Mouse (Mus musculus) CD8-positive naive resting alpha-beta T cell, adult 2 months (primary cell): ENCODE data around the gene Samd4.

Source experiments
- DNase-seq, 2 experiments: peaks; one replicate each; pipeline ENCODE4 v3.0.0; 2022; ENCODE audit warnings: low read depth in 2 of 2, low spot score in 2 of 2

Samd4 gene

DNA sequence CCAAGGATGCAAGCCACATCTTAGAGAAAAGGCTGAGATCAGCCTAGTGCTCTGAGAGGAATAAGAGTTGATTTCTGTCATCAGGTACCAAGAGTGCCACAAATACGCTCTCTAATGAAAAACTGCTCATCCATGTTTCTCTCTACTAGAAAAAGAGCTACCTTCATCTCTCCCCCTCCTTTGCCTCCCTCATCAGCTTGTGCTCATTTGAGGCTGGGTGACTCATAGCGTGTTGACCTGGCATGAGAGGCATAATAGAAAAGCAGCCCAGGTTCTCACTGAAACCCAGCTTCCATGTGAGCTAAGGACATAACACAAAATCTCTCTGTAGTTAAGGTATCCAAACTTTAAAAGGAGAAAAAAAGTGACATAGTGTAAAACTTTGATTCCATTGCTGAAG lies 176.3 kb downstream of the Samd4 start:
- no peak for DNase-seq

DNA sequence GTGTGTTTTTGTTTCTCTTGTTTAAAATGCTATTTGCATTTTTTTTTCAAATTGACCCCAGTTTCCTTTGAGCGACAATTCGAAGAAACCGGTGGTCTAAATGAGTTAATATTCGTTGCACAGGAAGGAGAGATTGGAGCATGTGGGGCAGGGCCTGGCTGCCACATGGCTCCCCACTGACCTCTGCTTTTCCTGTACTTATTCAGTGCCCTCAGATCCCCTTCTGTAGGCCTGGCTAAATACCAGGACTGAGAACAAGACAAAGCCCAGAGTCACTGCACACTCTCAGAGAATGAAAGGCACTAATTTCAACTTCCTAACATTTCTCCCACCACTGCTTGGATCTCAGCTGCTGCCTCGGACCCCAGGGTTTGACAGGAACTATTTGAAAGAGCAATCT lies 182.4 kb downstream of the Samd4 start:
- no peak for DNase-seq

GRCm38 (mm10) chr14:47066901-47067300 lies 184.2 kb downstream of the Samd4 start:
- no peak for DNase-seq

GRCm38 (mm10) chr14:47074045-47074666 lies 191.5 kb downstream of the Samd4 start:
- DNase-seq: no peak

- DNase-seq: no peak
Measured at GRCm38 (mm10) chr14:47075010-47075677, 192.5 kb downstream of the Samd4 start.

DNA sequence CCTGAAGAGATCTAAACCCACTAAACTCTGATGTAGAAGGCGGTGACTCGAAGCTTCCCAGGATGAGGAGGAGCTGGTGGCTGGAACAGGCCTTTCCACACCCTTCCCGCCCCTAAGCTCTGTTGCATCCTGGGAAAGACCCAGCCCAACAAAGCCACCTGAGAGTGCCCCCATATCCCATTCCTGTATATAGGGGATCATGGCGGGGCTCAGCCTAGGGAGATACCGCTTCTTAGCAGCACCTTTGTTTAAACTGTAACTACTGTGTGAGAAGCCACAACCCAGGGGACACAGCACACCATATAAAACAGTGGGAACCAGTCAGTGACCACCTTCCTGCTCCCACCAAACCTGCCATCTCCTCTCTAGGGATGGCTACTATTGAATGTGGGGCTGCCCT lies 193.2 kb downstream of the Samd4 start:
- DNase-seq: no peak

- no peak for DNase-seq
Measured at GRCm38 (mm10) chr14:47076956-47077575, 194.4 kb downstream of the Samd4 start.

DNA sequence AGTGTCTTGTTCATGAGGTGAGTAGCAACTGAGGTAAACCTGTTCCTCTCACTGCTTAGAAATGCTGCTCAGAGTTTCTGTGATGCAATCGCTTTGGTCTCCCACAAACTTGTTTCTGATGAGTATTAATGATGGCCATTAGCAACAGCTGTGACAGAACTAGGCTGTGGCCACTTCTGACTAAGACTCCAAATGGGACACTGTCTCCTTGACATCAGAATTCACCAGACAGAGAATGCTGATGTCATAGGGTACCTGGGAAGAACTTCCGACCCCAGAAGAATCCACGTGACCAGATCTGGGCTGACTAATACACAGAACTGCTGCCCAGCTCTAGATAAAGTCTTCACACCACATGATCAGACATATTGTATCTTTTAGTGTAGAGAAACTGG lies 194.9 kb downstream of the Samd4 start:
- DNase-seq: no peak

- no peak for DNase-seq
Measured at GRCm38 (mm10) chr14:47079911-47080310, 197.3 kb downstream of the Samd4 start.

DNA sequence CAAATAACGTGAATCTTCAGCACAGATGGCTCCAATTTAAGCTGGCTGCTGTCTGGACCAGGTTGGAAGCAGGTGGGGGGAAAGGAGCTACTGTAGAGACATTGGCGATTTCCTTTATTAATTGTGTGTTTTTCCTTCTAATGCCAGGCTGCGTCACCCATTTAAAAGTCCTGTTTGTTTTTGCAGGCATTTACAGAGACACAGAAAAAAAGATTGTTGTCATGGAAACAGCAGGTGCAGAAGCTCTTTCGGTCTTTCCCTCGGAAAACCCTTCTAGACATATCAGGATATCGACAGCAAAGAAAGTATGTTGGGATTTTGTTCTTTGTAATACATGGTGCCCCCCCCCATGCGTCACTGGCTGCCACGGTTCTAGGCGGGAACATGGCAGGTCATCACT lies 200.7 kb downstream of the Samd4 start:
- DNase-seq: no peak

- DNase-seq: no peak
Measured at GRCm38 (mm10) chr14:47083838-47084237, 201.2 kb downstream of the Samd4 start.

GRCm38 (mm10) chr14:47084686-47085085 lies 202.0 kb downstream of the Samd4 start:
- no peak for DNase-seq

DNA sequence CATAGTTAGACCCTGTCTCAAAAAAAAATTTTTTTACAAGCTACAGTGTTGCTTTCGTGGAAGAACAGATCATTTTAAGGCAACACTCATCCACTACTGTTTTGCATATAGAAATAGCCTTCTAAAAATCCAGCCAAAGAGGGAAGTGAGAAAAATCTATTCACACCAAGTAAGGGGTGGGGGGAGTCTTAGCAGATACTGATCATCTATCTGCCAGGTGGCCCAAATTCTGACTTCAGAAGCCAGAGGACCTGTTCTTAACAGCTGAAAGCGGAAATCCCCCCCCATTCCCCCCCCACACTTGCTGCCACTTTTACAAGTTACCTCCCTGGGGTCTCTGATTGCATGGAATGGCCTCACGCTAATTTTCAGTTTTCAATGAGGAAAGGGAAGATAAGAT lies 203.5 kb downstream of the Samd4 start:
- no peak for DNase-seq

DNA sequence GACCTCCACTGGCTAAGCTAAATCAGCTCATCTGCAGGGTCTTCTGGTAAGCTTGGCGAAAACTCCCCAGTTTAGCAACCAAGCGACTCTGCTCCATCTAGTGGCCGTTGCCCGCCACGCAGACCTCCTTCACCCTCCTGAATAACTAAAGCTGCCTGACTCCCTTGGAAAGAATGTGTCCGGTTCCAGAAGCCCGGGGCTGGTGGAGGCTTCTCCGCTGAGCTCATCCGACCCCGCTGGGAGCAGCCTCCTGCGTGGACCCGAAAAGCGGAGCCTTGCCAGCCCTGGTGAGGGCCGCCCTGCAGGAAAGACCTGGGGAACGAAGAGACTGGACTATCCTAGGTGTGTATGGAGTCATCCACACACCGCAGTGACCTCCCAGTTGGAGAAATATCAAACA lies 204.1 kb downstream of the Samd4 start:
- peak; percentile 31 to 49 for DNase-seq

DNA sequence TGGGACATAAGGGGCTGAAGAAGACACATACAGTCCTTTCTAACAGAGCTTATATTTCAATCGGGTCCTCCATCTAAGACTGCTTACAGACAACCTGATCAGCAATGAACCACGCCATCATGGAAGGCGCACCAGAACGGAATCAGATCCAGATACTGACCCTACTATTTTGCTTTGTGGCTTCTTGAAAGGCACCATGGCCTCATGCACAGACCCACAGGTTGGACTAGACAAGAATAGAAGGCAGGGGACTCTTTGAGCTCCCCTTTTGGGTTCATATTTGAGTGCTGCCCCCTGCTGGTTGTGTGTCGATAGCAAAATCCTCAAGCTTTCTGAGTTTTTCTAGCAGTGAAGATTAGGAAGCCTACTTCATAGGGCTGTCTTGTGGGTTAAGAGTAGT lies 204.5 kb downstream of the Samd4 start:
- DNase-seq: peak; percentile 69 to 83

DNA sequence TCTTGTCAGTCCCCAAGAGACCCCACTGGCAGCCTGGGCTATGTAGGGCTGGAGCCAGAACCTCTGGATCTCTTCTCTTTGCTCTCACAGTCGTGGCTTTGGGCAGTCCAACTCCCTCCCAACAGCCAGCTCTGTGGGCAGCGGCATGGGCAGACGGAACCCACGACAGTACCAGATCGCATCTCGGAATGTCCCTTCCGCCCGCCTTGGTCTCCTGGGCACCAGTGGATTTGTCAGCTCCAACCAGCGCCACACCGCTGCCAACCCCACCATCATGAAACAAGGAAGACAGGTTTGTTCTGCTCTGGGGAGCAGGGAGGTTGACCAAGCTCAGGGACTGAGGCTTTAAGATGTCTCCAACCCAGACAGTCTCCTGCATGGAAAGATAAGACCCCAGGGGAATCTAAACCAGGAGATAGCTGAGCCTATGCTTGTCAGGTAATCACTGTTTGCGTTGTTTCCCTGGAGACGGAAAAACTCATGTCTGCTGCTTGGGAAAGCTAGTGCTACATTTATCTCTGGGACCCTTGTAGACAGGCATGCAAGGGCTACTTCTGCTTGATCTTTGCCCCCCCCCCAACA lies 205.1 kb downstream of the Samd4 start:
- DNase-seq: no peak

GRCm38 (mm10) chr14:47088339-47088738 lies 205.7 kb downstream of the Samd4 start:
- DNase-seq: no peak

DNA sequence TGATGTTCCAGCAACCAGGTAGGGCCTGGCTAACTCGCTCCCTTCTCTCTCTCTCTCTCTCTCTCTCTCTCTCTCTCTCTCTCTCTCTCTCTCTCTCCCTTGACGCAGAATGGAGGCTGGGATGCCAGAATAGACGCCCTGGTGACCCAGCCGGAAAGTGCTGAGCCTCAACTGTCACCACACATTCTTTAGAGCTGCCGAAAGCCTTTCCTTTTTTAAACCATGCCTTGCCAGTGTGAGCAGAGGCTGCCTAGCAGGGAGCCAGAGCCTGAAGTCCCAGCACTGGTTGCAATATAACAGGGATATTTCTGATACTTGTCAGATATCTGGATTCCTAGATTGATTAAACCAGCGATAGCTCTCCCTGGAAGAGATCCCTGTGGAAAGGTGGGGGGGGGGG lies 206.5 kb downstream of the Samd4 start:
- no peak for DNase-seq

DNA sequence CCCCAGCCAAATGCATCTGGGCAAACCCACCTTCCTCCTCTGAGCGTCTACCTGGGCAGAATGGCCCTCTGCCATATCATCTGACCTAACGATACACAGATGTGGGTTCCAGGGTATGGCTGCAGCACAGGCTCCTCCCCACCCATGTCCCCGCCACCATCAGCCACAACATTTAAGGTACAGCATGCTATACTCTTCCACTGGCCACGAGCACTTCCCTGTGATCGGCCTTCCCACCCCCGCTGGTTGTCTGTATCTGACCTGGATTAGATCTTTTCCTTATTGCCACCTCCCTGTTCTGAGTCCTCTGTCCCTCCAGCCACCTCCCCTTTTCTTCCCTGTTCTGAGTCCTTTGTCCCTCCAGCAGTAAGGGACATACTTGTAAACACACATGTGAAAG lies 209.3 kb downstream of the Samd4 start:
- DNase-seq: no peak

GRCm38 (mm10) chr14:47093355-47093792 lies 210.7 kb downstream of the Samd4 start:
- no peak for DNase-seq

- DNase-seq: no peak
Measured at GRCm38 (mm10) chr14:47095036-47095435, 212.4 kb downstream of the Samd4 start.

GRCm38 (mm10) chr14:47096357-47096756 lies 213.7 kb downstream of the Samd4 start:
- no peak for DNase-seq
